Mouse (Mus musculus): ENCODE data around the gene Ppp3r1. TPM values are rescaled to one million over a fixed set of nuclear protein-coding genes. Genes with fewer than 3 reads are reported as not detected.

Gene Ppp3r1
- total and polyA plus RNA-seq, 2 experiments from 2014 or later, result 114 to 224 TPM

- peak overlapping the region; percentile 97 for H3K27ac ChIP-seq (ENCODE audit: low read depth, low read length)
- H3K9ac ChIP-seq, result peak overlapping the region; percentile 99
- peak; percentile 75 for TF ChIP-seq CTCF (IDR thresholded peaks at IDR 0.05; ENCODE audit: low read depth)
- no peaks in the 10 kb centered on the region for H3K36me3 ChIP-seq (ENCODE audit: insufficient read depth)
- ATAC-seq, result peak; percentile 16; the same call in 1 of the 2 replicates
- peak; percentile 78 for DNase-seq
- WGBS, result under 1% methylated on average over 12 of the region's 12 CpGs
- no peaks in the 10 kb centered on the region for H3K27me3 ChIP-seq (ENCODE audit: insufficient read depth, low read length)
- H3K4me1 ChIP-seq (ENCODE audit: insufficient read depth), result peaks cover 16% of the 10 kb centered on the region; the same call in 1 of the 2 replicates
- peak overlapping the region; percentile 63 for H3K4me2 ChIP-seq (ENCODE audit: low read depth)
- H3K9me3 ChIP-seq (ENCODE audit: low read length), result no peaks in the 10 kb centered on the region
- peak overlapping the region; percentile 90 for H3K4me3 ChIP-seq (ENCODE audit: low read depth, low read length)
Measured at GRCm38 (mm10) chr11:17160242-17160641, 1.2 kb downstream of the Ppp3r1 start.

- ATAC-seq (no peak), DNase-seq (no peak)
- Histone ChIP-seq H3K4me2 (ENCODE audit: low read depth) (no peak overlapping the region), H3K4me3 (ENCODE audit: low read depth, low read length) (no peak overlapping the region), H3K36me3 (ENCODE audit: insufficient read depth) (no peaks in the 10 kb centered on the region), H3K9me3 (ENCODE audit: low read length) (no peaks in the 10 kb centered on the region), H3K4me1 (ENCODE audit: insufficient read depth) (peaks cover 16% of the 10 kb centered on the region; the same call in 1 of the 2 replicates), H3K9ac (no peak overlapping the region), H3K27ac (ENCODE audit: low read depth, low read length) (no peak overlapping the region), H3K27me3 (ENCODE audit: insufficient read depth, low read length) (no peaks in the 10 kb centered on the region)
- TF ChIP-seq CTCF (IDR thresholded peaks at IDR 0.05; ENCODE audit: low read depth), result no peak
- 46% methylated on average over 1 of the region's 1 CpGs for WGBS
Measured at GRCm38 (mm10) chr11:17163956-17164355, 4.9 kb downstream of the Ppp3r1 start.

- no peak overlapping the region for H3K9ac ChIP-seq
- no peak overlapping the region for H3K4me3 ChIP-seq (ENCODE audit: low read depth, low read length)
- H3K9me3 ChIP-seq (ENCODE audit: low read length), result no peaks in the 10 kb centered on the region
- no peaks in the 10 kb centered on the region for H3K27me3 ChIP-seq (ENCODE audit: insufficient read depth, low read length)
- no peak overlapping the region for H3K27ac ChIP-seq (ENCODE audit: low read depth, low read length)
- TF ChIP-seq CTCF (IDR thresholded peaks at IDR 0.05; ENCODE audit: low read depth), result no peak
- H3K4me2 ChIP-seq (ENCODE audit: low read depth), result no peak overlapping the region
- H3K36me3 ChIP-seq (ENCODE audit: insufficient read depth), result no peaks in the 10 kb centered on the region
- H3K4me1 ChIP-seq (ENCODE audit: insufficient read depth), result peaks cover 4% of the 10 kb centered on the region; the same call in 1 of the 2 replicates
- WGBS, result 83% methylated on average over 7 of the region's 7 CpGs
- DNase-seq (no peak), ATAC-seq (no peak)
Measured at GRCm38 (mm10) chr11:17166627-17167026, 7.6 kb downstream of the Ppp3r1 start.

- no peak for DNase-seq
- no peak for TF ChIP-seq CTCF (IDR thresholded peaks at IDR 0.05; ENCODE audit: low read depth)
- Histone ChIP-seq H3K36me3 (ENCODE audit: insufficient read depth) (no peaks in the 10 kb centered on the region), H3K9ac (no peak overlapping the region), H3K9me3 (ENCODE audit: low read length) (no peaks in the 10 kb centered on the region), H3K27ac (ENCODE audit: low read depth, low read length) (no peak overlapping the region), H3K27me3 (ENCODE audit: insufficient read depth, low read length) (no peaks in the 10 kb centered on the region), H3K4me3 (ENCODE audit: low read depth, low read length) (no peak overlapping the region), H3K4me1 (ENCODE audit: insufficient read depth) (no peaks in the 10 kb centered on the region), H3K4me2 (ENCODE audit: low read depth) (no peak overlapping the region)
- ATAC-seq, result no peak
- WGBS, result 87% methylated on average over 2 of the region's 2 CpGs
Measured at GRCm38 (mm10) chr11:17169262-17169661, 10.2 kb downstream of the Ppp3r1 start.

- no peak for TF ChIP-seq CTCF (IDR thresholded peaks at IDR 0.05; ENCODE audit: low read depth)
- no peak for ATAC-seq
- H3K27me3 ChIP-seq (ENCODE audit: insufficient read depth, low read length), result no peaks in the 10 kb centered on the region
Measured at GRCm38 (mm10) chr11:17170938-17171729, 12.1 kb downstream of the Ppp3r1 start.

GRCm38 (mm10) chr11:17172300-17172699 lies 13.2 kb downstream of the Ppp3r1 start:
- Histone ChIP-seq H3K27me3 (ENCODE audit: insufficient read depth, low read length) (no peaks in the 10 kb centered on the region), H3K36me3 (ENCODE audit: insufficient read depth) (no peaks in the 10 kb centered on the region), H3K4me2 (ENCODE audit: low read depth) (no peak overlapping the region), H3K4me3 (ENCODE audit: low read depth, low read length) (no peak overlapping the region), H3K4me1 (ENCODE audit: insufficient read depth) (no peaks in the 10 kb centered on the region), H3K9me3 (ENCODE audit: low read length) (0 out of 2 replicates have a peak, but pooled peaks cover 2% of the 10 kb centered on the region), H3K27ac (ENCODE audit: low read depth, low read length) (no peak overlapping the region), H3K9ac (no peak overlapping the region)
- TF ChIP-seq CTCF (IDR thresholded peaks at IDR 0.05; ENCODE audit: low read depth), result no peak
- 97% methylated on average over 4 of the region's 4 CpGs for WGBS
- DNase-seq, result no peak
- no peak for ATAC-seq

More at GRCm38 (mm10) chr11:17170938-17171729, 12.1 kb downstream of the Ppp3r1 start:
- H3K27ac ChIP-seq (ENCODE audit: low read depth, low read length), result no peak overlapping the region
- no peak overlapping the region for H3K4me3 ChIP-seq (ENCODE audit: low read depth, low read length)
- no peaks in the 10 kb centered on the region for H3K36me3 ChIP-seq (ENCODE audit: insufficient read depth)
- no peaks in the 10 kb centered on the region for H3K4me1 ChIP-seq (ENCODE audit: insufficient read depth)
- WGBS, result 95% methylated on average over 1 of the region's 1 CpGs
- no peaks in the 10 kb centered on the region for H3K9me3 ChIP-seq (ENCODE audit: low read length)
- DNase-seq, result no peak
- H3K9ac ChIP-seq, result no peak overlapping the region
- H3K4me2 ChIP-seq (ENCODE audit: low read depth), result no peak overlapping the region

- H3K27me3 ChIP-seq (ENCODE audit: insufficient read depth, low read length), result no peaks in the 10 kb centered on the region
- no peaks in the 10 kb centered on the region for H3K36me3 ChIP-seq (ENCODE audit: insufficient read depth)
- no peaks in the 10 kb centered on the region for H3K4me1 ChIP-seq (ENCODE audit: insufficient read depth)
- H3K4me2 ChIP-seq (ENCODE audit: low read depth), result no peak overlapping the region
- no peak for ATAC-seq
- DNase-seq, result no peak
- H3K9me3 ChIP-seq (ENCODE audit: low read length), result 0 out of 2 replicates have a peak, but pooled peaks cover 2% of the 10 kb centered on the region
- no peak for TF ChIP-seq CTCF (IDR thresholded peaks at IDR 0.05; ENCODE audit: low read depth)
- WGBS, result 100% methylated on average over 1 of the region's 1 CpGs
- H3K4me3 ChIP-seq (ENCODE audit: low read depth, low read length), result no peak overlapping the region
- H3K27ac ChIP-seq (ENCODE audit: low read depth, low read length), result no peak overlapping the region
- H3K9ac ChIP-seq, result no peak overlapping the region
Measured at GRCm38 (mm10) chr11:17176638-17177037, 17.6 kb downstream of the Ppp3r1 start.
